Mouse (Mus musculus) heart, adult 11 months (tissue): ENCODE data around the gene Rrp8.
A peak's percentile ranks its signal among the peaks of the same experiment; 100 is the strongest.

ENCODE experiments used
- DNase-seq: peaks from one replicate; pipeline ENCODE4 v3.0.0; 2022

Gene Rrp8

DNA sequence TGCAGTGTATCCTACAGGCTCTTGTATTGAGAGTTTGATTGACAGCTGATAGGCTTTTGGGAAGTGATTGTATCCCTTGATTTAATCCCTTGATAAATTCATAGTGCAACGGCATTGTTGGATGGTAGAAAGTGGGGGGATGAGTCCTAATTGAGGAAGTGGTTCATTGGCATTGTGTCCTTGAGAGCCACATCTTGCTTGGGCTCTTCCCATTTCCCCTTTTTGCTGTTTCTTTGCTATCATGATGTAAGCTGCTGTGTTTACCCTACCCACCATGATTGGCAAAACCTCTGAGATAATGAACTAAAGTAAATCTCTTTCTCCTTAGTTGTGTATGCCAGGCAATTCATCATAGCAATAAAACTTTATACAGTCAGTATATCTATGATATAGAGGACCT is 46.3 kb downstream of the Rrp8 start:
- DNase-seq, result peak; percentile 92

DNA sequence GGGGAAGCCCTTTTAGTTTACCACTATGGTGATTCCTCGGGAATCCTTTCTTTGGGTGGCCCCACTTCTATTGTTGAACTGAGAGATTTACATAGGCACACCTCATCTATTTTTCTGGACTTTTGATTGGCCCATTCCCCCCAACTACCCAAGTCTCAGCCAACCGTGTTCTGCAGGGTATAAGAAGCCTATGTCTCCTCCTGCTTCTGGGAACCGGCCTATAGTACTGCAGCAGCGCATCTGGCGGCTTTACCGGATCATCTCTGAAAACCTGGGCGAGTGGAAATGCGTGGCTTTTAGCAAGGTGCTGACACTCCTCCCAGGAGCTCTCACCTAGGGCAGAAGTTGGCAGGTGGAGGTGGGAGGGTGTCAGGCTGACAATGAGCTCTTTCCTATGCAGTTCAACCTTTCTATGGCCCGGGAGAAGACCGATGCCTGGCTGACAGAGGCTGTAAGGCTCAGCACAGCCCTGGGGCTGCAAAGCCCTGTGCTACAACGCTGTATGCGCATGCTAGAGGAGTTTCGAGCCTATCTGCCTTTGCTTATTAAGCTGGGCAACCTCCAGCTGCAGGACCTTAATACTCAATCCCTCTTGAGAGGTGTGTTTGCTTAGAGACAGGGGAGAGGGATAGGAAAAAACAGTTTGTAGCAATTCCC is 51.5 kb downstream of the Rrp8 start:
- DNase-seq, result peak; percentile 69
